Mouse (Mus musculus) stomach, postnatal 0 days (tissue): ENCODE measurements at regions not wholly inside any gene's neighbourhood (a gene's known extent, or its start where the extent isn't known, plus 50 kb on each side); places are given as distances from the start of the nearest gene placed in this dataset.

Experiments used
- CTCF ChIP-seq: IDR thresholded peaks from 2 replicates; pipeline ENCODE4 v1.5.1; 2016; ENCODE audit warnings: antibody characterized with exemption, low read depth, mild to moderate bottlenecking, moderate library complexity
- EP300 ChIP-seq: optimal IDR thresholded peaks from 2 replicates; pipeline ENCODE3; 2016; ENCODE audit warnings: antibody characterized with exemption

- TF ChIP-seq CTCF (no peak), EP300 (no peak)
These were observed 265.2 kb downstream of the Mreg start for GRCm38 (mm10) chr1:71946911-71947310.
